Mouse (Mus musculus) splenic B cell, adult 2 months (primary cell): Measurements from ENCODE around the gene Slc8a1.

Source experiments
- DNase-seq: peaks from one replicate; pipeline ENCODE4 v3.0.0-alpha.2; 2011; ENCODE audit warnings: low read depth, low spot score
- H3K27me3 ChIP-seq: 2 replicates; pipeline ENCODE4 v1.6.1; 2012; ENCODE audit warnings: mild to moderate bottlenecking, low read length, moderate library complexity, mixed read lengths; ENCODE audit not compliant: control insufficient read depth, poor library complexity, insufficient read depth, severe bottlenecking
- H3K36me3 ChIP-seq: 2 replicates; pipeline ENCODE4 v1.6.1; 2012; ENCODE audit warnings: mild to moderate bottlenecking, low read length, moderate library complexity, mixed read lengths; ENCODE audit not compliant: control insufficient read depth, poor library complexity, insufficient read depth, severe bottlenecking

Slc8a1 gene

DNA sequence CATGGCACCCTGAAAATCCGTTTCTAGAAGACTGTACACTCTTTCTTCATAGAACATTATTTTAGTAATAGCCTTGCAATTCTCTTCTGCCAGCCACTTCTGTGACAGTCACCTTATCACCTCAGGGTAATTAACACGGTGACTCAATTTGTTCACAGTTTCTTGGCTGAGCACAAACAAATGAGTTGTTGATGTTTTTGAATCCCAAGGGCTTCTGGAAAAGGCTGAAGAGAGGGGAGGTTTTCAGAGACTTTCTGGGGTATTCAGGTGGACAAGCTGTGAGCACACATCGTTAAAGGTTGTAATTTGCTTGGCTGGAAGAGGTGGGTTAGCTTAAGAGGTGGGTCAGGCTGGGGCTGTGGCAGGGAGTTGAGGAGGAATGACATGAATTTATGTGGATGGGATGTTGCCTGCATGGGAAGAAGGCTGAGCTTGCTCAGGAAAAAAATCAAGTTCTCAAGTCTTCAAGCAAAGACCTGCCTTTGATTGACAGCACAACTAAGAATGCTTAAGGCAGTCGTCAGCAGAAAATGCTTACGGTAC lies 360.3 kb downstream of the Slc8a1 start:
- H3K36me3 ChIP-seq: no peaks in the 10 kb centered on the region

GRCm38 (mm10) chr17:81377195-81377594 lies 361.0 kb downstream of the Slc8a1 start:
- DNase-seq: no peak
- H3K27me3 ChIP-seq: no peaks in the 10 kb centered on the region
- H3K36me3 ChIP-seq: no peaks in the 10 kb centered on the region

More for the DNA sequence above, 360.3 kb downstream of the Slc8a1 start:
- DNase-seq: no peak
- no peaks in the 10 kb centered on the region for H3K27me3 ChIP-seq

DNA sequence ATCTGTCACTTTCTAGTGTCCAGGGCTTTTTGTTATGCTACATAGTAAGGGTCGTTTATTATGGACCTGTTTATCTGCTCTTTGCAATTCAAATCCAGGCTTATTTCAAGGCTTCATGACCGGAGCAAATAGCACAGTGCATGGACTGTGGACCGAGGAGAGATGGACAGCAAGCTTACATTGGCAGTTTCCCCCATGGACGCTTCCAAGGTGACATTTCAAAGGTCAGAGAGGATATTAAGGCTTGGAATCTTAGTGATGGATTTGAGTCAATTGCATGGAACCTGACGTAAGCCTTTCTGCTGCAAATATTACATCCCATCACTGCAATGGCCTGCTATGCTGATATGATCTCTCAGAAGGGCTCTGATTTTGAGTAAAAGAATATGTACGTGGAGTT lies 362.3 kb downstream of the Slc8a1 start:
- H3K27me3 ChIP-seq: no peaks in the 10 kb centered on the region
- no peak for DNase-seq
- no peaks in the 10 kb centered on the region for H3K36me3 ChIP-seq

GRCm38 (mm10) chr17:81369036-81369435 lies 369.1 kb downstream of the Slc8a1 start:
- Histone ChIP-seq H3K27me3 (no peaks in the 10 kb centered on the region), H3K36me3 (no peaks in the 10 kb centered on the region)
- DNase-seq: no peak

DNA sequence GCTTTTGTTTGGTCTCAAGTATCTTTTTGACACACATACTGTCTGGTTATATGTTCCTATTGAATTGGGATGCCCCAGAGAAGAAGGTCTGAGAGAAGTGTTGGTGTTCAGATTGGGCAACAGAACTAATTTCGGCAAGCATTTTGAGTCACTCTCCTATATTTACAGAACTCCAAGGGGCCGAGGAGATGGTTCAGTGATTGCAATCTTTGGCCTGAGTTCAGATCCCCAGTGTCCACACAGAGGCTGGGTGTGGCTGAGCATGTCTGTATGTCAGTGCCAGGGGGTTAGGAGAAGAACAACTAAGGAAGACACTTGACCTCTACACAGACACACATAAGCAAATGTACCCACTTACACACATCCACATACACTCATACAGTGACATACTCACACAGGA lies 369.7 kb downstream of the Slc8a1 start:
- no peak for DNase-seq
- Histone ChIP-seq H3K36me3 (no peaks in the 10 kb centered on the region), H3K27me3 (no peaks in the 10 kb centered on the region)

DNA sequence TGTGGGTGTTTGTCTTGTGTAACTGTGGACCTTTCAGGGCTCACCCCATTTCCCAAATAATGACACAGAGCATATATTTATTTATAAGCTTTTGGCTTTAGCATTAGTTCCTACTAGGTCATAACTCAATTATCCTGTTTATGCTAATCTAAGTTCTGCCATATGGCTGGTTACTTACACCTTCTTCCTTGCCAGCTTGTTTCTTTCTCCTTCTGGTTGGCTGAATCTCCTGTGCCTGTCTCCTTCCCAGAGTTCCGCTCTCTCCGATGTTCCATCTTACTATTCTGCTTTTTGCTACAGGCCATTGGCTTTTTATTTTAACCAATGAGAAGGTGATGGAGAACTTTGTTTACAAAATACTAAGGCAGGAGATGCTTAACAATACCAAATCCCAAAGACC lies 374.8 kb downstream of the Slc8a1 start:
- Histone ChIP-seq H3K27me3 (no peaks in the 10 kb centered on the region), H3K36me3 (no peaks in the 10 kb centered on the region)
- DNase-seq: no peak

GRCm38 (mm10) chr17:81360571-81360970 lies 377.6 kb downstream of the Slc8a1 start:
- no peak for DNase-seq
- Histone ChIP-seq H3K27me3 (no peaks in the 10 kb centered on the region), H3K36me3 (no peaks in the 10 kb centered on the region)

GRCm38 (mm10) chr17:81360032-81360431 lies 378.1 kb downstream of the Slc8a1 start:
- DNase-seq: no peak
- Histone ChIP-seq H3K27me3 (no peaks in the 10 kb centered on the region), H3K36me3 (no peaks in the 10 kb centered on the region)

- Histone ChIP-seq H3K27me3 (no peaks in the 10 kb centered on the region), H3K36me3 (no peaks in the 10 kb centered on the region)
- DNase-seq: no peak
Measured at GRCm38 (mm10) chr17:81336024-81336754, 402.0 kb downstream of the Slc8a1 start.

DNA sequence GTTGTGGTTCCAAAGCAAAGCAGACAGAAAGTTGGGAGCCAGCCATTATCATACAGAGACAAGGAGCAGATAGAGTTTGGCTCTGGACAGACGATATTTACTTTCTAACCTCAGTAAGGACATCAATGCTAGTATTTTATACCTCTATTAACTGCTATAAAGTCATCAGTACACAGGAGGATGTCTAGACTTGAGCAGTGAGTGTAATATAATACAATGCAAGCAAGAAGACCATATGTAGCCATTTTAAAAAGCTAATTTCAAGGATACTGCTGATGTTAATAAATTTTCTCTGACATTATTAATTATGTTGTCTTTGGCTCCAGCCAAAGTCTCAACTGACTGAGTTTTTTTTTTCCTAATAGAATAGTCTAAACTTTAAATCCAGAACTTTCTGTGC lies 402.7 kb downstream of the Slc8a1 start:
- Histone ChIP-seq H3K36me3 (no peaks in the 10 kb centered on the region), H3K27me3 (no peaks in the 10 kb centered on the region)
- DNase-seq: no peak
